Mouse (Mus musculus) forebrain, embryonic 13.5 days (tissue): ENCODE measurements around the gene Nfia. TPM values are rescaled to one million over a fixed set of nuclear protein-coding genes. Genes with fewer than 3 reads are reported as not detected.

Source experiments
- ATAC-seq: fragments of 200-750 bp; cut with Nextera tagmentation; 2 replicates; pipeline ENCODE4 v1.8.0; 2017
- H3K27ac ChIP-seq: fragments of 300-500 bp; sonication (generic); 2 replicates; pipeline ENCODE4 v1.5.1; 2015; ENCODE audit warnings: inconsistent platforms, mild to moderate bottlenecking, moderate library complexity
- H3K27me3 ChIP-seq: fragments of 300-500 bp; sonication (generic); 2 replicates; pipeline ENCODE4 v1.6.1; 2015; ENCODE audit warnings: mild to moderate bottlenecking, inconsistent platforms
- H3K36me3 ChIP-seq: fragments of 300-500 bp; sonication (generic); 2 replicates; pipeline ENCODE4 v1.6.1; 2015; ENCODE audit warnings: mild to moderate bottlenecking, inconsistent platforms; ENCODE audit not compliant: poor library complexity, severe bottlenecking
- H3K4me1 ChIP-seq: fragments of 300-500 bp; sonication (generic); 2 replicates; pipeline ENCODE4 v1.6.1; 2015; ENCODE audit warnings: inconsistent platforms
- H3K4me2 ChIP-seq: fragments of 300-500 bp; sonication (generic); 2 replicates; pipeline ENCODE4 v1.6.1; 2015; ENCODE audit warnings: inconsistent platforms, mild to moderate bottlenecking, moderate library complexity
- H3K4me3 ChIP-seq: fragments of 300-500 bp; sonication (generic); 2 replicates; pipeline ENCODE4 v1.5.1; 2015; ENCODE audit warnings: mild to moderate bottlenecking, inconsistent platforms
- H3K9ac ChIP-seq: fragments of 300-500 bp; sonication (generic); 2 replicates; pipeline ENCODE4 v1.6.1; 2015; ENCODE audit warnings: mild to moderate bottlenecking, inconsistent platforms
- H3K9me3 ChIP-seq: fragments of 300-500 bp; sonication (generic); replicated peaks from 2 replicates; pipeline ENCODE4 v1.6.1; 2016; ENCODE audit warnings: inconsistent platforms
- WGBS: fragments of 180-500 bp; shearing (Covaris S2); methylation state at CpG from one replicate; pipeline ENCODE4 v1.1.7; 2015; 5-methylcytosine and 5-hydroxymethylcytosine counted together
- polyA plus RNA-seq: library from polyadenylated mRNA; unstranded; fragments of >200 nt; fragmentation: Nextera tagmentation; extraction: Ambion mirVana; gene quantifications from 2 replicates; pipeline ENCODE4 v1.2.1, GENCODE M21; 2015

Gene Nfia
- polyA plus RNA-seq, 1 experiment from 2014 or later: 121 TPM

GRCm38 (mm10) chr4:97767516-97767915 lies 5.0 kb upstream of the Nfia start:
- peaks cover 10% of the 10 kb centered on the region for H3K4me1 ChIP-seq
- H3K4me2 ChIP-seq: no peak overlapping the region
- H3K36me3 ChIP-seq: no peaks in the 10 kb centered on the region
- ATAC-seq: no peak
- no peak overlapping the region for H3K4me3 ChIP-seq
- 89% methylated on average over 5 of the region's 5 CpGs for WGBS
- no peak overlapping the region for H3K9ac ChIP-seq
- no peaks in the 10 kb centered on the region for H3K27me3 ChIP-seq
- H3K9me3 ChIP-seq: no peaks in the 10 kb centered on the region
- no peak overlapping the region for H3K27ac ChIP-seq

- H3K27ac ChIP-seq: no peak overlapping the region
- H3K27me3 ChIP-seq: no peaks in the 10 kb centered on the region
- WGBS: no CpG with 5 or more reads among the region's 1 CpGs
- no peaks in the 10 kb centered on the region for H3K9me3 ChIP-seq
- no peak for ATAC-seq
- H3K36me3 ChIP-seq: no peaks in the 10 kb centered on the region
- no peak overlapping the region for H3K4me2 ChIP-seq
- peaks cover 25% of the 10 kb centered on the region for H3K4me1 ChIP-seq
- H3K9ac ChIP-seq: no peak overlapping the region
- H3K4me3 ChIP-seq: no peak overlapping the region
These were observed 2.7 kb upstream of the Nfia start for GRCm38 (mm10) chr4:97769861-97770260.

GRCm38 (mm10) chr4:97771426-97771825 lies 1.1 kb upstream of the Nfia start:
- Histone ChIP-seq H3K9me3 (no peaks in the 10 kb centered on the region), H3K27me3 (0 out of 2 replicates have a peak, but pooled peaks cover 3% of the 10 kb centered on the region), H3K4me3 (peak overlapping the region; percentile 46), H3K4me1 (peaks cover 41% of the 10 kb centered on the region), H3K9ac (peak overlapping the region; percentile 66), H3K4me2 (peak overlapping the region; percentile 66), H3K27ac (peak overlapping the region; percentile 93), H3K36me3 (no peaks in the 10 kb centered on the region)
- ATAC-seq: no peak
- WGBS: 6% methylated on average over 5 of the region's 5 CpGs

GRCm38 (mm10) chr4:97772084-97772484 lies 450 bp upstream of the Nfia start:
- peak; percentile 94 for ATAC-seq
- H3K9ac ChIP-seq: peak overlapping the region; percentile 66
- no peaks in the 10 kb centered on the region for H3K9me3 ChIP-seq
- peak overlapping the region; percentile 46 for H3K4me3 ChIP-seq
- H3K27ac ChIP-seq: peak overlapping the region; percentile 93
- no peaks in the 10 kb centered on the region for H3K36me3 ChIP-seq
- H3K4me1 ChIP-seq: peaks cover 47% of the 10 kb centered on the region
- H3K27me3 ChIP-seq: 0 out of 2 replicates have a peak, but pooled peaks cover 3% of the 10 kb centered on the region
- WGBS: 0% methylated on average over 25 of the region's 25 CpGs
- H3K4me2 ChIP-seq: peak overlapping the region; percentile 66

- Histone ChIP-seq H3K36me3 (no peaks in the 10 kb centered on the region), H3K9ac (peak overlapping the region; percentile 66), H3K4me2 (peak overlapping the region; percentile 66), H3K4me3 (peak overlapping the region; percentile 46), H3K27me3 (0 out of 2 replicates have a peak, but pooled peaks cover 3% of the 10 kb centered on the region), H3K9me3 (no peaks in the 10 kb centered on the region), H3K27ac (peak overlapping the region; percentile 93), H3K4me1 (peaks cover 47% of the 10 kb centered on the region)
- ATAC-seq: peak; percentile 73
- under 1% methylated on average over 14 of the region's 14 CpGs for WGBS
These were observed 618 bp downstream of the Nfia start for GRCm38 (mm10) chr4:97773110-97773593.

GRCm38 (mm10) chr4:97773791-97774190 lies 1.3 kb downstream of the Nfia start:
- ATAC-seq: no peak
- Histone ChIP-seq H3K9me3 (no peaks in the 10 kb centered on the region), H3K9ac (peak overlapping the region; percentile 1; the same call in 1 of the 2 replicates), H3K27me3 (0 out of 2 replicates have a peak, but pooled peaks cover 3% of the 10 kb centered on the region), H3K27ac (peak overlapping the region; percentile 93), H3K4me2 (peak overlapping the region; percentile 66), H3K36me3 (no peaks in the 10 kb centered on the region), H3K4me1 (peaks cover 47% of the 10 kb centered on the region), H3K4me3 (peak overlapping the region; percentile 46)
- WGBS: 40% methylated on average over 2 of the region's 2 CpGs

- H3K27me3 ChIP-seq: 0 out of 2 replicates have a peak, but pooled peaks cover 3% of the 10 kb centered on the region
- H3K9ac ChIP-seq: peak overlapping the region; percentile 100; the same call in 1 of the 2 replicates
- no peak for ATAC-seq
- WGBS: 13% methylated on average over 4 of the region's 4 CpGs
- peaks cover 47% of the 10 kb centered on the region for H3K4me1 ChIP-seq
- H3K9me3 ChIP-seq: no peaks in the 10 kb centered on the region
- H3K36me3 ChIP-seq: no peaks in the 10 kb centered on the region
- peak overlapping the region; percentile 98 for H3K27ac ChIP-seq
- peak overlapping the region; percentile 82 for H3K4me2 ChIP-seq
- peak overlapping the region; percentile 96 for H3K4me3 ChIP-seq
These were observed 2.0 kb downstream of the Nfia start for GRCm38 (mm10) chr4:97774446-97774950.

- WGBS: 0% methylated on average over 13 of the region's 13 CpGs
- peaks cover 47% of the 10 kb centered on the region for H3K4me1 ChIP-seq
- ATAC-seq: no peak
- peak overlapping the region; percentile 100 for H3K9ac ChIP-seq
- H3K4me3 ChIP-seq: peak overlapping the region; percentile 96
- H3K9me3 ChIP-seq: no peaks in the 10 kb centered on the region
- H3K27me3 ChIP-seq: 0 out of 2 replicates have a peak, but pooled peaks cover 3% of the 10 kb centered on the region
- no peaks in the 10 kb centered on the region for H3K36me3 ChIP-seq
- peak overlapping the region; percentile 98 for H3K27ac ChIP-seq
- H3K4me2 ChIP-seq: peak overlapping the region; percentile 82
These were observed 2.5 kb downstream of the Nfia start for GRCm38 (mm10) chr4:97775059-97775458.

- Histone ChIP-seq H3K9me3 (no peaks in the 10 kb centered on the region), H3K27me3 (0 out of 2 replicates have a peak, but pooled peaks cover 3% of the 10 kb centered on the region), H3K27ac (peak overlapping the region; percentile 98), H3K9ac (peak overlapping the region; percentile 100), H3K4me1 (peaks cover 48% of the 10 kb centered on the region), H3K4me2 (peak overlapping the region; percentile 82), H3K4me3 (peak overlapping the region; percentile 96), H3K36me3 (no peaks in the 10 kb centered on the region)
- no peak for ATAC-seq
- 2% methylated on average over 20 of the region's 20 CpGs for WGBS
These were observed 3.1 kb downstream of the Nfia start for GRCm38 (mm10) chr4:97775494-97776265.

GRCm38 (mm10) chr4:97776388-97777080 lies 4.0 kb downstream of the Nfia start:
- H3K9ac ChIP-seq: peak overlapping the region; percentile 100
- peak overlapping the region; percentile 96 for H3K4me3 ChIP-seq
- peaks cover 47% of the 10 kb centered on the region for H3K4me1 ChIP-seq
- H3K27ac ChIP-seq: peak overlapping the region; percentile 98
- ATAC-seq: no peak
- 0 out of 2 replicates have a peak, but pooled peaks cover 3% of the 10 kb centered on the region for H3K27me3 ChIP-seq
- WGBS: 1% methylated on average over 10 of the region's 10 CpGs
- no peaks in the 10 kb centered on the region for H3K9me3 ChIP-seq
- H3K36me3 ChIP-seq: no peaks in the 10 kb centered on the region
- H3K4me2 ChIP-seq: peak overlapping the region; percentile 82

- WGBS: under 1% methylated on average over 25 of the region's 77 CpGs
- Histone ChIP-seq H3K9ac (peak overlapping the region; percentile 100), H3K9me3 (no peaks in the 10 kb centered on the region), H3K4me2 (peak overlapping the region; percentile 82), H3K4me1 (peaks cover 43% of the 10 kb centered on the region), H3K27ac (peak overlapping the region; percentile 98), H3K27me3 (0 out of 2 replicates have a peak, but pooled peaks cover 3% of the 10 kb centered on the region), H3K4me3 (peak overlapping the region; percentile 96), H3K36me3 (no peaks in the 10 kb centered on the region)
- ATAC-seq: peak; percentile 57
These were observed 4.7 kb downstream of the Nfia start for GRCm38 (mm10) chr4:97777081-97777705.
